Comparison of ENCODE assay signal across 10 mouse cellular contexts in the genomic region with DNA sequence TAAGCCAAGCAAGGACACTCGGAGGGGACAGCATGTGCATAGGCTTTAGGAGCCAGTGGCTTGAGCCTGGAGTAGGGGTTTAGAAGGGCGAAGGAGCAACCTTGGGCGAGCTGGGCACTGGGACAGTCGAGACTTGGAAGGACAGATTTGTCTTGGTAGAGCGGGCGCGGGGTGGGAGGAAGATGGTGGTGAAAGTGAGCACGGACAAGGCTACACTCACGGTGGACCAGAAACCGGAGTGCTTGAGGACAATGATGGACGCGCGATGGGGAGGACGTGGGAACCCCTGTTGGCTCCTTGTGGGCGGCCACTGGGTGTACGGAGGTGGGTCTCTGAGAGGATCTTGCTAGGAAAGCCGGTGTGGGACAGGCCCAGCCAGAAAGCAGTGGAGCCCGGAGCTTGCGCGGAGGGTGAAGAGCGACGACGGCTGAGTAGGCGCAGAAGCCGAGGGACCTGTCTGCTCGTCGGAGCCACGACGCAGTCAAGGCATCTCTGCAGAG. TPM values are rescaled to one million over a fixed set of nuclear protein-coding genes. Genes with fewer than 3 reads are reported as not detected.
DNase-seq lines count a peak whose midpoint lies in the region; ATAC-seq and TF ChIP-seq lines count a peak whose summit lies in the region.
"Had no signal": no experiment of that assay in that cellular context is flagged by ENCODE, and none has a peak within 500 bp of the region (broad histone marks: within the 10 kb centered on the region; RNA-seq: fewer than 3 reads in every experiment).

No protein-coding gene starts in this region.

- H3K27me3 ChIP-seq in heart, embryonic 10.5 days (ENCODE audit: insufficient read depth, poor library complexity, severe bottlenecking), result peaks cover 81% of the 10 kb centered on the region
- H3K27me3 ChIP-seq in liver, embryonic 12.5 days (replicated peaks), result peaks cover 91% of the 10 kb centered on the region
- peaks cover 3% of the 10 kb centered on the region; the same call in 1 of the 2 replicates for H3K27me3 ChIP-seq in stomach, postnatal 0 days (ENCODE audit: control insufficient read depth, insufficient read depth, low read length)
- H3K27me3 ChIP-seq in cerebellum, adult 2 months (ENCODE audit: control insufficient read depth, insufficient read depth, low read length), result peaks cover 4% of the 10 kb centered on the region; the same call in 1 of the 2 replicates

- no peak for TF ChIP-seq CTCF in stomach, postnatal 0 days (IDR thresholded peaks at IDR 0.05; ENCODE audit: low read depth)
- no peak for TF ChIP-seq CTCF in cerebellum, adult 2 months (IDR thresholded peaks at IDR 0.05; ENCODE audit: borderline replicate concordance, insufficient read depth, low read depth, low read length)

- peak overlapping the region; percentile 60 for H3K4me2 ChIP-seq in liver, embryonic 12.5 days
- peak overlapping the region; percentile 69 for H3K4me2 ChIP-seq in stomach, postnatal 0 days (replicated peaks; ENCODE audit: low read depth)

- no peak for TF ChIP-seq POLR2A in cerebellum, adult 2 months (IDR thresholded peaks at IDR 0.05; ENCODE audit: borderline replicate concordance, insufficient read depth, low read length)

- 0 out of 2 replicates have a peak, but pooled peaks cover 9% of the 10 kb centered on the region for H3K36me3 ChIP-seq in heart, embryonic 10.5 days
- peaks cover 7% of the 10 kb centered on the region; the same call in 1 of the 2 replicates for H3K36me3 ChIP-seq in liver, embryonic 12.5 days
- H3K36me3 ChIP-seq in stomach, postnatal 0 days (ENCODE audit: control insufficient read depth, insufficient read depth, low read length), result no peaks in the 10 kb centered on the region; the same call in 1 of the 2 replicates
- H3K36me3 ChIP-seq: G1E had no signal

- no peak for DNase-seq in heart, embryonic 10.5 days (ENCODE audit: low spot score)
- no peak for DNase-seq in heart, adult 8-10 months (ENCODE audit: low spot score)
- peak; percentile 52 for DNase-seq in Muller cell, postnatal 12 days (ENCODE audit: inconsistent ontology term)
- DNase-seq in forelimb bud, embryonic 11.5 days (ENCODE audit: low read depth, low spot score), result peak; percentile 46
- no peak for DNase-seq in stomach, postnatal 0 days (ENCODE audit: low spot score)
- no peak for DNase-seq in adrenal gland, postnatal 14 days
- DNase-seq in cerebellum, adult 2 months, result no peak

- H3K9me3 ChIP-seq in heart, embryonic 10.5 days, result no peaks in the 10 kb centered on the region
- no peaks in the 10 kb centered on the region for H3K9me3 ChIP-seq in liver, embryonic 12.5 days (replicated peaks)
- no peaks in the 10 kb centered on the region for H3K9me3 ChIP-seq in stomach, postnatal 0 days (ENCODE audit: control insufficient read depth, low read length)

- 0 out of 2 replicates have a peak, but pooled peaks have one; percentile 6 for ATAC-seq in liver, embryonic 12.5 days
- ATAC-seq in stomach, postnatal 0 days (ENCODE audit: low FRiP score, low TSS enrichment), result 0 out of 2 replicates have a peak, but pooled peaks have one; percentile 0

- H3K9ac ChIP-seq in liver, embryonic 12.5 days, result peak overlapping the region; percentile 55
- H3K9ac ChIP-seq in stomach, postnatal 0 days (ENCODE audit: low read length), result peak overlapping the region; percentile 83

- H3K4me1 ChIP-seq in heart, embryonic 10.5 days, result peaks cover 65% of the 10 kb centered on the region
- peaks cover 15% of the 10 kb centered on the region for H3K4me1 ChIP-seq in liver, embryonic 12.5 days
- peaks cover 7% of the 10 kb centered on the region; the same call in 1 of the 2 replicates for H3K4me1 ChIP-seq in stomach, postnatal 0 days (replicated peaks; ENCODE audit: control insufficient read depth, insufficient read depth)
- H3K4me1 ChIP-seq in cerebellum, adult 2 months (ENCODE audit: control insufficient read depth, insufficient read depth, low read length), result peaks cover 5% of the 10 kb centered on the region; the same call in 1 of the 2 replicates

- H3K27ac ChIP-seq in heart, embryonic 10.5 days, result peak overlapping the region; percentile 95
- peak overlapping the region; percentile 36; the same call in 1 of the 2 replicates for H3K27ac ChIP-seq in liver, embryonic 12.5 days
- H3K27ac ChIP-seq in stomach, postnatal 0 days (replicated peaks), result peak overlapping the region; percentile 94
- no peak overlapping the region for H3K27ac ChIP-seq in cerebellum, adult 2 months (ENCODE audit: insufficient read depth, low read length)

- TF ChIP-seq EP300 in stomach, postnatal 0 days (optimal IDR thresholded peaks at IDR 0.05), result no peak

- H3K4me3 ChIP-seq in heart, embryonic 10.5 days, result peak overlapping the region; percentile 74
- peak overlapping the region; percentile 52 for H3K4me3 ChIP-seq in liver, embryonic 12.5 days
- H3K4me3 ChIP-seq in stomach, postnatal 0 days (ENCODE audit: low read depth, low read length), result peak overlapping the region; percentile 70
- no peak overlapping the region for H3K4me3 ChIP-seq in cerebellum, adult 2 months (replicated peaks; ENCODE audit: insufficient read depth, low read depth, low read length)

- WGBS in heart, embryonic 10.5 days, result 3% methylated on average over 29 of the region's 29 CpGs
- 7% methylated on average over 29 of the region's 29 CpGs for WGBS in liver, embryonic 12.5 days (ENCODE audit: insufficient replicate concordance)
- WGBS in stomach, postnatal 0 days, result 5% methylated on average over 29 of the region's 29 CpGs
- WGBS in cerebellum, adult 2 months, result 16% methylated on average over 29 of the region's 29 CpGs

RNA-seq across cellular contexts. Expression of gene Scarf2, which starts 0.8 kb away (rescaled TPM):
- 7.0 and 12.9 TPM in 2 replicates for polyA plus RNA-seq in heart, embryonic 10.5 days (2016; fragmentation: Nextera tagmentation; extraction: Ambion mirVana)
- total RNA-seq in heart, adult 8-10 months (2022), result 1 to 10 TPM; 3.3 to 5.2 (median 4.4) TPM
- 4.9 and 5.2 TPM in 2 replicates for polyA plus RNA-seq in liver, embryonic 12.5 days (2016; fragmentation: Nextera tagmentation; extraction: Ambion mirVana)
- 7.8 and 10.7 TPM in 2 replicates for polyA plus RNA-seq in stomach, postnatal 0 days (2015; fragmentation: Nextera tagmentation; extraction: Ambion mirVana)
- total RNA-seq in adrenal gland, postnatal 14 days (2021), result 11.3 and 12.4 TPM in 2 replicates
- polyA plus RNA-seq in cerebellum, adult 2 months (2012; rRNA removed), result 2.1 and 2.5 TPM in 2 replicates
- total RNA-seq: G1E had no signal
- polyA plus RNA-seq: G1E had no signal

RNA-seq across cellular contexts. Expression of gene B830017H08Rik, which starts 35.1 kb away (rescaled TPM):
- not detected in 2 replicates for polyA plus RNA-seq in heart, embryonic 10.5 days (2016; fragmentation: Nextera tagmentation; extraction: Ambion mirVana)
- total RNA-seq in heart, adult 8-10 months (2022), result not detected
- polyA plus RNA-seq in liver, embryonic 12.5 days (2016; fragmentation: Nextera tagmentation; extraction: Ambion mirVana), result not detected in 2 replicates
- not detected in 2 replicates for polyA plus RNA-seq in stomach, postnatal 0 days (2015; fragmentation: Nextera tagmentation; extraction: Ambion mirVana)
- total RNA-seq in adrenal gland, postnatal 14 days (2021), result not detected in 2 replicates
- polyA plus RNA-seq in cerebellum, adult 2 months (2012; rRNA removed), result 4.3 and 4.7 TPM in 2 replicates
- polyA plus RNA-seq: gonadal fat pad, adult 2 months had no signal

RNA-seq across cellular contexts. Expression of gene Klhl22, which starts 38.4 kb away (rescaled TPM):
- 47.2 and 55.4 TPM in 2 replicates for polyA plus RNA-seq in heart, embryonic 10.5 days (2016; fragmentation: Nextera tagmentation; extraction: Ambion mirVana)
- 10 to 100 TPM; 18.8 to 23.0 (median 19.4) TPM for total RNA-seq in heart, adult 8-10 months (2022)
- 23.5 and 24.0 TPM in 2 replicates for polyA plus RNA-seq in liver, embryonic 12.5 days (2016; fragmentation: Nextera tagmentation; extraction: Ambion mirVana)
- polyA plus RNA-seq in stomach, postnatal 0 days (2015; fragmentation: Nextera tagmentation; extraction: Ambion mirVana), result 32.0 and 34.0 TPM in 2 replicates
- total RNA-seq in adrenal gland, postnatal 14 days (2021), result 40.3 and 43.1 TPM in 2 replicates
- polyA plus RNA-seq in cerebellum, adult 2 months (2012; rRNA removed), result 101 and 106 TPM in 2 replicates
- polyA plus RNA-seq: G1E had no signal

RNA-seq across cellular contexts. Expression of gene Car15, which starts 40.3 kb away (rescaled TPM):
- 2.0 and 2.3 TPM in 2 replicates for polyA plus RNA-seq in heart, embryonic 10.5 days (2016; fragmentation: Nextera tagmentation; extraction: Ambion mirVana)
- total RNA-seq in heart, adult 8-10 months (2022), result 1 to 10 TPM; 1.3 to 2.3 (median 1.9) TPM
- polyA plus RNA-seq in liver, embryonic 12.5 days (2016; fragmentation: Nextera tagmentation; extraction: Ambion mirVana), result 0.58 and 0.61 TPM in 2 replicates
- polyA plus RNA-seq in stomach, postnatal 0 days (2015; fragmentation: Nextera tagmentation; extraction: Ambion mirVana), result 0.63 and 1.3 TPM in 2 replicates
- total RNA-seq in adrenal gland, postnatal 14 days (2021), result 1.3 and 2.2 TPM in 2 replicates
- 48.4 and 58.9 TPM in 2 replicates for polyA plus RNA-seq in cerebellum, adult 2 months (2012; rRNA removed)

Comparison
In these comparisons a context has a peak if more than half of its experiments do, and no peak if none do; other contexts are left out.
1. DNase-seq: peak in Muller cell, postnatal 12 days (single experiment) and forelimb bud, embryonic 11.5 days (single experiment); none in heart, embryonic 10.5 days (single experiment), heart, adult 8-10 months (single experiment), stomach, postnatal 0 days (single experiment), adrenal gland, postnatal 14 days (single experiment) and cerebellum, adult 2 months (0 of 2).